Mouse (Mus musculus) E14TG2a.4 (cell line): Measurements from ENCODE around the gene Gm17334.

Experiments
- CTCF ChIP-seq: conservative IDR thresholded peaks from 2 replicates; pipeline ENCODE4 v1.5.1; 2014; ENCODE audit warnings: low read length
- NANOG ChIP-seq: IDR thresholded peaks from 2 replicates; pipeline ENCODE4 v1.6.1; 2014; ENCODE audit warnings: borderline replicate concordance, low read length, mixed read lengths
- POU5F1 ChIP-seq: IDR thresholded peaks from 2 replicates; pipeline ENCODE4 v1.6.1; 2014; ENCODE audit warnings: low read length, borderline replicate concordance

- TF ChIP-seq CTCF (no peak), POU5F1 (no peak), NANOG (no peak)
Measured at GRCm38 (mm10) chr11:53734431-53734830, 38.6 kb downstream of the Gm17334 start.
